5 mouse cellular contexts compared by ENCODE assay signal in the genomic region with DNA sequence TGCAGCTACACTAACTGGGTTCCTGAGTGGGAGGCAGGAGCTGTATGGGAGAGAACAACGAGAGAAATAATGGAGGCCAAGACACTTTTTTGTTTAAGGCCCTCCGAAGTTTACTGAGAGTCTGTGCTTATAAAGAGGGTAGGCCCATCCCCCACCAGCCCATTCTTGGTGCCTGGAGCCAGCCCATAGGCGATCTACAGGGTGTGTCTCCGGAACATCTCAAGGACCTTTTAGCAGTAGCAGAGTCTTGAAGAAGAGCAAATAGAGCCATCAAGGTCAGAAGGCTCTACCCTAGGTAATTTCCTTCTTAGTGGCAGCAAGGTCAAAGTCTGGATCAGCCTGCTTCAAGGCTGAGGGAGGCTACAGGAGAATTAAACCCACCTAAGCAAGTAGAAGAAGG.
DNase-seq lines count a peak whose midpoint lies in the region; TF ChIP-seq lines count a peak whose summit lies in the region.
"Not testable (repeated sequence)": the region's sequence is repeated elsewhere in the genome, so short reads cannot be mapped to it uniquely, and the experiment has no call there.

No protein-coding gene starts in this region.

- not testable (repeated sequence) for H3K4me3 ChIP-seq in ES-Bruce4 (ENCODE audit: low read depth, low read length)

- not testable (repeated sequence) for H3K4me1 ChIP-seq in ES-Bruce4 (ENCODE audit: control insufficient read depth, insufficient read depth, low read length)

- not testable (repeated sequence) for TF ChIP-seq CTCF in ES-Bruce4 (IDR thresholded peaks at IDR 0.05; ENCODE audit: low read depth, low read length)

- not testable (repeated sequence) for TF ChIP-seq POLR2A in ES-Bruce4 (IDR thresholded peaks at IDR 0.05; ENCODE audit: insufficient read depth, low read length)

- DNase-seq in ES-CJ7 (ENCODE audit: low read depth, low spot score) = peak; percentile 83
- peak; percentile 54 for DNase-seq in R1 (ENCODE audit: low read depth, low spot score)
- peak; percentile 48 for DNase-seq in ZHBTc4 (ENCODE audit: low read depth, low spot score)
- peak; percentile 43 for DNase-seq in heart, adult 11 months

- H3K9me3 ChIP-seq in ES-Bruce4 (replicated peaks; ENCODE audit: control insufficient read depth, insufficient read depth, low read length, poor library complexity, severe bottlenecking) = not testable (repeated sequence)

- H3K36me3 ChIP-seq in ES-Bruce4 (ENCODE audit: control insufficient read depth, insufficient read depth, low read length, poor library complexity, severe bottlenecking) = not testable (repeated sequence)

- H3K9ac ChIP-seq in ES-Bruce4 (ENCODE audit: low read depth, poor library complexity, severe bottlenecking) = not testable (repeated sequence)

- peak; percentile 72 for TF ChIP-seq EP300 in ES-Bruce4 (IDR thresholded peaks at IDR 0.05; ENCODE audit: insufficient read depth, low read depth, low read length)

- H3K27ac ChIP-seq in ES-Bruce4 (ENCODE audit: insufficient read depth, low read length) = not testable (repeated sequence)

- not testable (repeated sequence) for H3K27me3 ChIP-seq in ES-Bruce4 (ENCODE audit: control insufficient read depth, insufficient read depth, low read length, poor library complexity, severe bottlenecking)
